Mouse (Mus musculus): ENCODE data around the gene 1700034J05Rik. TPM values are rescaled to one million over a fixed set of nuclear protein-coding genes. Genes with fewer than 3 reads are reported as not detected.
A peak's percentile ranks its signal among the peaks of the same experiment; 100 is the strongest.

Gene 1700034J05Rik
- polyA plus RNA-seq, 1 experiment: not detected

GRCm38 (mm10) chr6:146994236-146994635 is 40.0 kb upstream of the 1700034J05Rik start:
- Histone ChIP-seq H3K27me3 (ENCODE audit: control insufficient read depth, insufficient read depth, low read length) (no peaks in the 10 kb centered on the region), H3K27ac (ENCODE audit: control insufficient read depth, insufficient read depth, low read length) (no peak overlapping the region), H3K4me1 (replicated peaks; ENCODE audit: control insufficient read depth, insufficient read depth, low read length) (no peaks in the 10 kb centered on the region), H3K4me3 (ENCODE audit: control insufficient read depth, insufficient read depth, low read length) (no peak overlapping the region), H3K36me3 (ENCODE audit: control insufficient read depth, insufficient read depth, low read length) (no peaks in the 10 kb centered on the region)
- 44% methylated on average over 5 of the region's 5 CpGs for WGBS
- DNase-seq: peak; percentile 50
- TF ChIP-seq POLR2A (IDR thresholded peaks at IDR 0.05; ENCODE audit: control insufficient read depth, extremely low read depth, insufficient read depth, low read length, poor library complexity) (no peak), CTCF (IDR thresholded peaks at IDR 0.05; ENCODE audit: borderline replicate concordance, control insufficient read depth, extremely low read depth, insufficient read depth, low read length, poor library complexity) (no peak)

GRCm38 (mm10) chr6:146984569-146984968 is 30.3 kb upstream of the 1700034J05Rik start:
- 90% methylated on average over 3 of the region's 3 CpGs for WGBS
- no peak for TF ChIP-seq POLR2A (IDR thresholded peaks at IDR 0.05; ENCODE audit: control insufficient read depth, extremely low read depth, insufficient read depth, low read length, poor library complexity)
- no peak for TF ChIP-seq CTCF (IDR thresholded peaks at IDR 0.05; ENCODE audit: borderline replicate concordance, control insufficient read depth, extremely low read depth, insufficient read depth, low read length, poor library complexity)
- Histone ChIP-seq H3K27me3 (ENCODE audit: control insufficient read depth, insufficient read depth, low read length) (no peaks in the 10 kb centered on the region), H3K36me3 (ENCODE audit: control insufficient read depth, insufficient read depth, low read length) (no peaks in the 10 kb centered on the region), H3K27ac (ENCODE audit: control insufficient read depth, insufficient read depth, low read length) (no peak overlapping the region), H3K4me1 (replicated peaks; ENCODE audit: control insufficient read depth, insufficient read depth, low read length) (no peaks in the 10 kb centered on the region), H3K4me3 (ENCODE audit: control insufficient read depth, insufficient read depth, low read length) (no peak overlapping the region)
- no peak for DNase-seq

- Histone ChIP-seq H3K36me3 (ENCODE audit: control insufficient read depth, insufficient read depth, low read length) (no peaks in the 10 kb centered on the region), H3K4me1 (replicated peaks; ENCODE audit: control insufficient read depth, insufficient read depth, low read length) (no peaks in the 10 kb centered on the region), H3K27me3 (ENCODE audit: control insufficient read depth, insufficient read depth, low read length) (no peaks in the 10 kb centered on the region), H3K4me3 (ENCODE audit: control insufficient read depth, insufficient read depth, low read length) (no peak overlapping the region), H3K27ac (ENCODE audit: control insufficient read depth, insufficient read depth, low read length) (no peak overlapping the region)
- TF ChIP-seq CTCF (IDR thresholded peaks at IDR 0.05; ENCODE audit: borderline replicate concordance, control insufficient read depth, extremely low read depth, insufficient read depth, low read length, poor library complexity) (no peak), POLR2A (IDR thresholded peaks at IDR 0.05; ENCODE audit: control insufficient read depth, extremely low read depth, insufficient read depth, low read length, poor library complexity) (no peak)
- no peak for DNase-seq
- WGBS: 97% methylated on average over 1 of the region's 1 CpGs
These were observed 27.1 kb upstream of the 1700034J05Rik start for GRCm38 (mm10) chr6:146981249-146981835.

- Histone ChIP-seq H3K27me3 (ENCODE audit: control insufficient read depth, insufficient read depth, low read length) (no peaks in the 10 kb centered on the region), H3K4me3 (ENCODE audit: control insufficient read depth, insufficient read depth, low read length) (no peak overlapping the region), H3K36me3 (ENCODE audit: control insufficient read depth, insufficient read depth, low read length) (no peaks in the 10 kb centered on the region), H3K27ac (ENCODE audit: control insufficient read depth, insufficient read depth, low read length) (no peak overlapping the region), H3K4me1 (replicated peaks; ENCODE audit: control insufficient read depth, insufficient read depth, low read length) (no peaks in the 10 kb centered on the region)
- WGBS: 90% methylated on average over 3 of the region's 3 CpGs
- no peak for DNase-seq
- no peak for TF ChIP-seq CTCF (IDR thresholded peaks at IDR 0.05; ENCODE audit: borderline replicate concordance, control insufficient read depth, extremely low read depth, insufficient read depth, low read length, poor library complexity)
- TF ChIP-seq POLR2A (IDR thresholded peaks at IDR 0.05; ENCODE audit: control insufficient read depth, extremely low read depth, insufficient read depth, low read length, poor library complexity): no peak
These were observed 25.7 kb upstream of the 1700034J05Rik start for GRCm38 (mm10) chr6:146979953-146980352.

- no peak for DNase-seq
- Histone ChIP-seq H3K4me3 (ENCODE audit: control insufficient read depth, insufficient read depth, low read length) (no peak overlapping the region), H3K27me3 (ENCODE audit: control insufficient read depth, insufficient read depth, low read length) (no peaks in the 10 kb centered on the region), H3K27ac (ENCODE audit: control insufficient read depth, insufficient read depth, low read length) (no peak overlapping the region), H3K36me3 (ENCODE audit: control insufficient read depth, insufficient read depth, low read length) (no peaks in the 10 kb centered on the region), H3K4me1 (replicated peaks; ENCODE audit: control insufficient read depth, insufficient read depth, low read length) (no peaks in the 10 kb centered on the region)
- TF ChIP-seq CTCF (IDR thresholded peaks at IDR 0.05; ENCODE audit: borderline replicate concordance, control insufficient read depth, extremely low read depth, insufficient read depth, low read length, poor library complexity): no peak
- WGBS: 98% methylated on average over 1 of the region's 1 CpGs
These were observed 25.0 kb upstream of the 1700034J05Rik start for GRCm38 (mm10) chr6:146979115-146979744.

GRCm38 (mm10) chr6:146978691-146979114 is 24.5 kb upstream of the 1700034J05Rik start:
- DNase-seq: no peak
- Histone ChIP-seq H3K36me3 (ENCODE audit: control insufficient read depth, insufficient read depth, low read length) (no peaks in the 10 kb centered on the region), H3K4me3 (ENCODE audit: control insufficient read depth, insufficient read depth, low read length) (no peak overlapping the region), H3K27ac (ENCODE audit: control insufficient read depth, insufficient read depth, low read length) (no peak overlapping the region), H3K4me1 (replicated peaks; ENCODE audit: control insufficient read depth, insufficient read depth, low read length) (no peaks in the 10 kb centered on the region), H3K27me3 (ENCODE audit: control insufficient read depth, insufficient read depth, low read length) (no peaks in the 10 kb centered on the region)
- WGBS: 72% methylated on average over 5 of the region's 5 CpGs
- TF ChIP-seq CTCF (IDR thresholded peaks at IDR 0.05; ENCODE audit: borderline replicate concordance, control insufficient read depth, extremely low read depth, insufficient read depth, low read length, poor library complexity): no peak
- TF ChIP-seq POLR2A (IDR thresholded peaks at IDR 0.05; ENCODE audit: control insufficient read depth, extremely low read depth, insufficient read depth, low read length, poor library complexity): no peak

All from thymus, adult 2 months (tissue).